Mouse (Mus musculus) gastrocnemius, postnatal 14 days (tissue): ENCODE results near the gene Gbgt1. TPM values are rescaled to one million over a fixed set of nuclear protein-coding genes. Genes with fewer than 3 reads are reported as not detected.
"Not testable (repeated sequence)": the region's sequence is repeated elsewhere in the genome, so short reads cannot be mapped to it uniquely, and the experiment has no call there.

ENCODE experiments used
- DNase-seq: peaks from one replicate; pipeline ENCODE4 v3.0.0; 2021; ENCODE audit warnings: mixed read lengths
- intact Hi-C: fragments of 180-260 bp; cut with DNase I; formaldehyde crosslinking; loops from one replicate; pipeline ENCODE4 v1.15.1; 2025; ENCODE audit warnings: low total_unique reads
- long read RNA-seq, 2 experiments: library from polyadenylated mRNA; stranded (forward); transcript quantifications; one replicate each; pipeline ENCODE4 v2.0.0; 2021
- total RNA-seq, 2 experiments: library from RNA; stranded (reverse); gene quantifications; 2 replicates each; pipeline ENCODE4 v1.2.3; 2021

Gene Gbgt1
- total RNA-seq = 1 to 10 TPM; 1.7 to 1.9 TPM
- long read RNA-seq, experiment 1 = 0 reads
- long read RNA-seq, experiment 2 = 0 reads

GRCm38 (mm10) chr2:28496671-28497070 is at the start of gene Gbgt1:
Gbgt1 (plus strand) TSS chr2:28496891.
- intact Hi-C loops = no loop called here
- DNase-seq = no peak

GRCm38 (mm10) chr2:28447315-28447670 is 49.4 kb upstream of the Gbgt1 start:
- no peak for DNase-seq
- intact Hi-C loops = no loop called here

- intact Hi-C loops = no loop called here
- no peak for DNase-seq
Measured at GRCm38 (mm10) chr2:28451663-28452062, 45.0 kb upstream of the Gbgt1 start.

GRCm38 (mm10) chr2:28453539-28453938 is 43.2 kb upstream of the Gbgt1 start:
- no peak for DNase-seq
- intact Hi-C loops = no loop called here

- no peak for DNase-seq
- intact Hi-C loops = no loop called here
Measured at GRCm38 (mm10) chr2:28456616-28457015, 40.1 kb upstream of the Gbgt1 start.

GRCm38 (mm10) chr2:28463919-28464318 is 32.8 kb upstream of the Gbgt1 start:
- intact Hi-C loops = no loop called here
- no peak for DNase-seq

GRCm38 (mm10) chr2:28464919-28465318 is 31.8 kb upstream of the Gbgt1 start:
- DNase-seq = no peak
- intact Hi-C loops = no loop called here

- peak; percentile 45 for DNase-seq
Measured at GRCm38 (mm10) chr2:28465836-28466518, 30.7 kb upstream of the Gbgt1 start, which contains the start of gene 1700007K13Rik. 1700007K13Rik (minus strand) TSS chr2:28466332.

GRCm38 (mm10) chr2:28467860-28468485 is 28.7 kb upstream of the Gbgt1 start, which contains the start of gene Mrps2:
Mrps2 (plus strand) TSS chr2:28468066.
- DNase-seq = peak; percentile 88
- intact Hi-C loops = no loop called here

More at GRCm38 (mm10) chr2:28465836-28466518, 30.7 kb upstream of the Gbgt1 start, which contains the start of gene 1700007K13Rik:
- intact Hi-C loops = no loop called here

- intact Hi-C loops = no loop called here
- DNase-seq = no peak
Measured at GRCm38 (mm10) chr2:28468486-28469225, 28.0 kb upstream of the Gbgt1 start.

- intact Hi-C loops = no loop called here
Measured at GRCm38 (mm10) chr2:28469461-28469860, 27.2 kb upstream of the Gbgt1 start.

GRCm38 (mm10) chr2:28470591-28470990 is 26.1 kb upstream of the Gbgt1 start:
- intact Hi-C loops = no loop called here
- no peak for DNase-seq

More at GRCm38 (mm10) chr2:28469461-28469860, 27.2 kb upstream of the Gbgt1 start:
- no peak for DNase-seq

- DNase-seq, intact Hi-C loops: not testable (repeated sequence)
Measured at GRCm38 (mm10) chr2:28472011-28472410, 24.7 kb upstream of the Gbgt1 start.

- DNase-seq, intact Hi-C loops: not testable (repeated sequence)
Measured at GRCm38 (mm10) chr2:28477993-28478392, 18.7 kb upstream of the Gbgt1 start.

GRCm38 (mm10) chr2:28479208-28480204 is 17.2 kb upstream of the Gbgt1 start:
- DNase-seq = no peak

GRCm38 (mm10) chr2:28483861-28484260 is 12.8 kb upstream of the Gbgt1 start:
- intact Hi-C loops = no loop called here
- no peak for DNase-seq

More at GRCm38 (mm10) chr2:28479208-28480204, 17.2 kb upstream of the Gbgt1 start:
- intact Hi-C loops = no loop called here

- DNase-seq = no peak
- intact Hi-C loops = no loop called here
Measured at GRCm38 (mm10) chr2:28494521-28494920, 2.2 kb upstream of the Gbgt1 start.

- no peak for DNase-seq
Measured at GRCm38 (mm10) chr2:28495207-28495756, 1.4 kb upstream of the Gbgt1 start.

More at GRCm38 (mm10) chr2:28495207-28495756, 1.4 kb upstream of the Gbgt1 start:
- intact Hi-C loops = no loop called here
